Mouse (Mus musculus) G1E (cell line): ENCODE data around the gene Cxcl2.

Source experiments
- CTCF ChIP-seq: IDR thresholded peaks from 2 replicates; pipeline ENCODE4 v1.5.1; 2012; ENCODE audit warnings: low read depth, low read length, inconsistent platforms, mixed read lengths
- GATA1 ChIP-seq: IDR thresholded peaks from 2 replicates; pipeline ENCODE4 v1.6.1; 2012; ENCODE audit warnings: borderline replicate concordance, low read length, inconsistent platforms, mixed read lengths

- TF ChIP-seq CTCF (no peak), GATA1 (no peak)
Observed at GRCm38 (mm10) chr5:90945453-90945852, 41.8 kb downstream of the Cxcl2 start.
